17 mouse cellular contexts compared by ENCODE assay signal in the genomic region with DNA sequence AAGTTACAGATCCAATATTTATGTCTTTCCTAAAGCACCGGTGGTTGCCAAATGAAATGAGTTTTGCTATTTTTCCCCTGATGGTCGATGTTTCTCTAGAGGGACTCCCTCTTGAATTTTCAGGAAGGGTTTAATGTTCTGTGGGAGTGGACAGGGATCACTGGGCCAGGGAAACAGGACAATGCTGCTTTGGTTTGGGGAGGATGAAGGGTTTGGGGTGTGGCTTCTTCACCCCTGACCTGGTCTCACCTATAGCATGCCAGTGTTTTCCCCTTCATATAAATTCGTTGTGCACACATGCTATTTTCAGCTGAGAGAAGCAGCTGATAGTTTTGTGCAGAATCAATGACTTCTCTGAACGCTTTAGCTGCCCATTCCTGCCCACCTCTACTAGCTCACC.
"Had no signal": no experiment of that assay in that cellular context is flagged by ENCODE, and none has a peak within 500 bp of the region (broad histone marks: within the 10 kb centered on the region; RNA-seq: fewer than 3 reads in every experiment).

No protein-coding gene starts in this region.

- H3K4me2 ChIP-seq: lung, embryonic 15.5 days; midbrain, embryonic 11.5 days; midbrain, embryonic 13.5 days; midbrain, embryonic 15.5 days; neural tube, embryonic 12.5 days; stomach, embryonic 15.5 days had no signal

- H3K27me3 ChIP-seq: lung, embryonic 15.5 days; megakaryocyte, embryonic 14.5 days; midbrain, embryonic 13.5 days; midbrain, embryonic 15.5 days; neural tube, embryonic 12.5 days; stomach, embryonic 15.5 days had no signal

- H3K9me3 ChIP-seq: lung, embryonic 15.5 days; megakaryocyte, embryonic 14.5 days; midbrain, embryonic 13.5 days; midbrain, embryonic 15.5 days; neural tube, embryonic 12.5 days; stomach, embryonic 15.5 days had no signal

- DNase-seq: lung, adult 2 months; lung, postnatal 14 days; lung, postnatal 36 days; right cerebral cortex, postnatal 14 days; thymus, adult 2 months; thymus, postnatal 25 days; thymus, postnatal 4 days had no signal

- H3K9ac ChIP-seq: lung, embryonic 15.5 days; midbrain, embryonic 13.5 days; midbrain, embryonic 15.5 days; neural tube, embryonic 12.5 days; stomach, embryonic 15.5 days had no signal

- ATAC-seq: lung, postnatal 0 days; midbrain, embryonic 13.5 days; midbrain, embryonic 15.5 days had no signal

- H3K4me3 ChIP-seq: lung, embryonic 15.5 days; megakaryocyte, embryonic 14.5 days; midbrain, embryonic 13.5 days; midbrain, embryonic 15.5 days; neural tube, embryonic 12.5 days; stomach, embryonic 15.5 days had no signal

- H3K27ac ChIP-seq: lung, embryonic 15.5 days; macrophage; midbrain, embryonic 13.5 days; midbrain, embryonic 15.5 days; neural tube, embryonic 12.5 days; stomach, embryonic 15.5 days; stomach, postnatal 0 days had no signal

- H3K4me1 ChIP-seq: lung, embryonic 15.5 days; megakaryocyte, embryonic 14.5 days; stomach, embryonic 15.5 days had no signal

- H3K36me3 ChIP-seq: lung, embryonic 15.5 days; midbrain, embryonic 13.5 days; midbrain, embryonic 15.5 days; neural tube, embryonic 12.5 days; stomach, embryonic 15.5 days had no signal
